Mouse (Mus musculus) lung, postnatal 0 days (tissue): ENCODE data around the gene R3hdml.

Source experiments
- CTCF ChIP-seq: IDR thresholded peaks from 2 replicates; pipeline ENCODE4 v1.5.1; 2016; ENCODE audit warnings: antibody characterized with exemption, mild to moderate bottlenecking
- EP300 ChIP-seq: IDR thresholded peaks from 2 replicates; pipeline ENCODE4 v1.6.1; 2016; ENCODE audit warnings: antibody characterized with exemption, mild to moderate bottlenecking, control low read depth

GRCm38 (mm10) chr2:163463998-163464397 is 28.1 kb upstream of the R3hdml start:
- TF ChIP-seq CTCF (no peak), EP300 (no peak)
